Mouse (Mus musculus) heart, postnatal 14 days (tissue): ENCODE results near the gene Fbln5. TPM values are rescaled to one million over a fixed set of nuclear protein-coding genes. Genes with fewer than 3 reads are reported as not detected.
A peak's percentile ranks its signal among the peaks of the same experiment; 100 is the strongest.

Experiments used
- DNase-seq, 2 experiments: peaks; one replicate each; pipeline ENCODE4 v3.0.0; 2021 to 2022
- intact Hi-C: fragments of 180-260 bp; cut with DNase I; formaldehyde crosslinking; loops from one replicate; pipeline ENCODE4 v1.15.1; 2025
- long read RNA-seq, 2 experiments: library from polyadenylated mRNA; stranded (forward); transcript quantifications; one replicate each; pipeline ENCODE4 v2.0.0; 2021
- total RNA-seq, 2 experiments: library from RNA; stranded (reverse); gene quantifications; 2 replicates each; pipeline ENCODE4 v1.2.3; 2021

Fbln5 gene
- total RNA-seq: 10 to 100 TPM; 31.6 to 38.1 TPM
- long read RNA-seq, experiment 1, full-length matches to known transcripts: 60 of 64 reads
- long read RNA-seq, experiment 1, partial matches to known transcripts: 2 of 64 reads
- long read RNA-seq, experiment 1, other reads (novel, unspliced or antisense): 2 of 64 reads
- long read RNA-seq, experiment 2, full-length matches to known transcripts: 69 of 78 reads
- long read RNA-seq, experiment 2, partial matches to known transcripts: 3 of 78 reads
- long read RNA-seq, experiment 2, other reads (novel, unspliced or antisense): 6 of 78 reads

DNA sequence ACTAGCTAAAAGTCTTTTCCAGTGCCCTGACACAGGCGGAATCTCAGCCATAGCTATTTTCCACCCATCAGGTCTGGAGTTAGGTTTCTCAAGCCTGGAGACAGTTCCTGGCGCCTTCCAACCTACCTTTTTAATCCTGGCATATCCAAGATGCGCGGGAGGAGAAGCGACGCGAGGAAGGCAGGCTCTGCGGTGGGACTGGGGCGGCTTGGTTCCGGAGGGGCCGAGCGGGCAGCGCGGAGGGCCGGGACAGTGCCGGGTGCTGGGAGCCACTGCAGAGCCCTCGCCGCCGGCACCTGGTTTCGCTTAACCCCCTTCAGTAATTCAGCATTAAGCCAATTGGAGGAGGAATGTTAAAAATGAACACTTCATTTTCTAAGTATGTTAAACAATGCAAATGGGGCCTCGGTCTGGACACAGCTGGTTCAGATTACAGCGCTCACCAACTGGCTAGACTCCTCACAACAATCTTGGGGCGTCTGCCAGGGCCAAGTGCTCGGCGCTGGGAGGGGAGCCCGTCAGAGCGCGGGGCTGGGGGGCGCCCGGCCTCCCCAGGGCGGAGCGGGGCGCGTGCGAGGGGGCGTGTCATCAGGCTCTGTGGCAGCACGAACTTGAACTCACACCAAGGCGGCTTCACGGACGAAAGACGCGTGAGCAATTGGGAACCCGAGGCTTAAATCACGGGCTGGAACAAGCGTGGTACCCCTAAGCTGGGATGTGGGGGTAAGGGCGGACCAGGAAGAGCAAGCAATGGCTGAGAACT, at the start of gene Fbln5:
Gene Fbln5 (minus strand): TSS at position 448 of the 763 bp plus-strand sequence.
- intact Hi-C loops: no loop called here
- DNase-seq: peak; percentile 75 to 76

DNA sequence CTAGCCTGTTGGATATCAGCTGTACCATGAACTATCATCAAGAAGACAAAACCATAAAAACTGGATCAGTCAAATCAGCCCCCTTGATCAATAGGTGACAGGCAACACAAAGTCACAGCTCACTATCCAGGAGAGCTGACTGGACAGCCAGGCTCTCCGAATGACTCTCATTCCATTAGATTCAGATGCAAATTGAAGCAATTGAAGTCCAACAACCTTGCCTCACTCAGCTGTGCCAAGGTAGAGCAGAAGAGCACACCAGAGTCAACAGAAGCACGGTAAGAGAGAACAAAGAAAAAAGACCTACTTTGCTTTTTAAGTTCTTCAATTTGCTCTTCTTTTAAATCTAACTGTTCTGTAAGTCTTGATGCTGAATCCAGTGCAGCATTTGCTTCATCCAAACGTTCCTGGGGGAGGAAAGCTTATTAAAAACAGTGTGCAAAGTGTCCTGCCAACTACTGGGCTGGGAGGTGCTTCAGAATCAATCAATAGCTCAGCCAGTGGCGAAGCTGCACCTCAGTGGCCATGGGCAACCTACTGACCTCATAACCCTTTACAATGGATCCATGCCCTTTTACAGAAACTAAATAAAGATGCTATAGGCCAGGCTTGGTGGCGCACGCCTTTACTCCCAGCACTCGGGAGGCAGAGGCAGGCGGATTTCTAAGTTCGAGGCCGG, 43.6 kb upstream of the Fbln5 start:
- intact Hi-C loops: no loop called here
- DNase-seq: no peak

DNA sequence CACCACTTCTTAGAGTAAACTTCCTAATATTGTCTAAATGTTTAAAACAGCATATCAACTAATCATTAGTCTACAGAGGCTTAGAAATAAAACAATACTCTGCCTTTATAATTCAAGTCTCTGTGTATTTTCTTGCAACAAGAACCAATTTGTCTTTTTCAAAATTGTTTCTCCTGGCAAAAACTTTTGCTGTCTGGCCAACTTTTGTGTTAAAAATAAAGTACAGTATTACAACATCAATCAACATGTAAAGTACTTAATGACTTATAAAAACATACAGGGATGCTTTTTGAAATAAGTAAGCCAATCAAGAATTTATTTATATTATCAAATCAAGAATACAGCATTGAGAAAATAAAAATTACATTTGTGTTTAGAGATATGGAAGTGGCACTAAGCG, 41.4 kb upstream of the Fbln5 start:
- intact Hi-C loops: no loop called here
- no peak for DNase-seq

DNA sequence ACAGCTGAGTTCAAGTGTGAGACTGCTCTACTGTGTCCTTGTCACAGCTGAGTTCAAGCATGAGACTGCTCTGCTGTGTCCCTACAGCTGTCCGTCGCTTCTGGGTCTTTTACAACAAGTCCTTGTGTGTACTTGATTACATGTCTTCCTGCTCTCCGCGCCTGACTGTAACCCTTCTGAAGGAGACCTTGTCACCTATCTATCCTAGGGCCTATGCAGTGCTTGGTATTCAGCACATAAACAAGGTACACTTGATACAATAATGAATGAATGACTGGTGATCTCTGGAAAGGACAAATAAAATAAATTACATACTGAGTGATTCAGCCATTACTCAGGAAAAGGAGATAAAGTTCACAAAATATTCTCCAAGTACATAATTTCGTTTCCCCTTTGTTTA, 39.2 kb upstream of the Fbln5 start:
- no peak for DNase-seq
- intact Hi-C loops: no loop called here

DNA sequence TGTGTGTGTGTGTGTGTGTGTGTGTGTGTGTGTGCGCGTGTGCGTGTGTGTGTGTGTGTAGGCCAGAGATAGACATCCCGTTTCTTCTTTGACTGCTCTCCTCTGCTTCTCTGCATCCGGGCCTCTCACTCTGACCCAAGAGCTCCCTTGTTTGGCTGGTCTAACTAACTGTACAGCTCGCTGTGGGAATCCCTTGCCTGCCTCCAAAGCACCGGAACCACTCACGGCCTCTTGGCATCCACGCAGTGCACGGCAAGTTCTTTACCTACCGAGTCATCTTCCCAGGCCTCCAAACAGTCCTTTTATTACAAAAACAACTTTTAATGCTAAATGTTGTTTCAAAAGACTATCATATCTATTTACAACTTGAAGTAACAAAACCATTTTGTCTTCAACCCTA, 35.5 kb upstream of the Fbln5 start:
- intact Hi-C loops: no loop called here
- no peak for DNase-seq

DNA sequence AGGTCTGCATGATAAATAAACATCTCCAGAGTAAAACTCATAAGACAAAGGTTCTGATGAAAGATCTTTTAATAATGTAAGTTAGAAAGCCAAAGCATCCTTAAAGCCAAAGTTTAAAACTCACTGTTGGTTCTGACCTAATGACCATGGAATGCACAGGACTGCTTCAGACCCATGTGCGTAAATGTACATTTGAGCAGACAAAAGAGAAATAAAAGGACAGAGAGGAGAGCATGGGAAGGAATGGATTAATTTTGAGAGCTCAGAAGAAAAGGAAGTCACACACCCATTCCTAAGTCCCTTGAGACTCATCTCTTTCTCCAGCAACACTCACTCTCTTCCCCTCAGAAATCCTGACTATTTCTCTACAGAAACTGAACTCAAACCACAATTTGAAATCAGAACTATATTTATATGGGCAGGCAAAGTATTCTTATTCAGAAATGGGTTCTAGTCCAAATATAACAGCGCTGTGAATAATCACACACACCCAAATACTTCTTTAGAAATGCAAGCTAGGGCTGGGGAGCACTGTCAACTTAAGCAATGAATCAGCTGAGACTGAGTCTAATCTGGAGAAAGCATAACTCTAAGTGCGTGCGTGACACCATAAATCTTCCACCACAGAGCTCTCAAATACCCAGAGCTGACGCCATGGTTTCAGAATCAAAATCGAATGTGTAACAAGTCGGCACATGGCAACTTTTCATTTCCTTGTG, 33.1 kb upstream of the Fbln5 start:
- DNase-seq: no peak
- intact Hi-C loops: no loop called here

DNA sequence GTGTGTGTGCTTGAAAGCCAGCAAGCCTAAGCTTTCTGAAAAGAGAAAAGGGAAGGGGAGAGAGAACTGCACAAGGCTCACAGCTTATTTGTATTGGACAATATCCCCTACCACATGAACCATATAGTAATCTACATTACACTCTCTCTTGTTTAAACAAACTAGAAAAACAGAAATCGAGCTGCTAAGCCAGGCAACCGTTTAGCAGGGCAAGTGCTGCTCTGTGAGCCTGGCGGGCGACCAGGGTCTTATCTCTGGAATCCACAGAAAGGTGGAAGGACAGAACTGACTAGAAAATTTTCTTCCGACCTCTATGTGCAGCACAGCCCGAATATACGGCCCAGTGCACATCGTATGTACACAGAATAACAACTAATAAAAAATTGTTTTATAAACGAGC, 32.5 kb upstream of the Fbln5 start:
- DNase-seq: peak in 1 of 2 experiments; percentile 28

DNA sequence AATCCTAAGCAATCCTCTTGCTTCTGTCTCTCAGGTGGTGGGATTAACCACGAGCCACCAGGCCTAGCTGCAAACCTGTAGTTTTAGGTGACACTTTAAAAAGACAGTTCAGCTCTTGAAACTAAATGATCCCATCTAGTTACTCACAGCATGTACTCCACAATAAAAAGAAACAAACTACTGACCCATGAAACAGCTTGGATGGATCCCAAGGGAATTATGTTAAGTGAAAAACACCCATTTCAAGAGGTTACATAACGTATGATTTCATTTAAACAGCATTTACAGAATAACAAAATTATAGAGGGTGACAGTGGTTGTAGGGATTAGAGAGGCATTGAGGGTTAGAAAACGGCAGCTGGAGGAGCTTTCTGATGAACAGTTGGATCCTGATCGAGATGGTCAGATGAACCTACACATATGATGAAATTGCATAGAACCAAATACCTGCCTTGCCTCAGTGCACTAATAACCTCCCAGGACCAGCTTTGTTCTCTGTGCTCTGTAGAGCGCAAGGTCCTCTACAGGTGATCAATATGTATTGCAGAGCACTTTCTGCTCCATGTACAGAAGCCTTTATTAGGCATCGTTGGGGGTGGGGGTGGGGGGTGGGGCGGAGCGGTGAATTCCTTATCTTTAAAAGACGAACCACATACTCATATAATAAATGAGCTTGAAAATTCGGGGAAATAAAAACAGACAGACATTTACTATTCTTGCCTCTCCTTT, 17.9 kb upstream of the Fbln5 start:
- no peak for DNase-seq
- intact Hi-C loops: no loop called here

More for the DNA sequence above, 32.5 kb upstream of the Fbln5 start:
- intact Hi-C loops: no loop called here

DNA sequence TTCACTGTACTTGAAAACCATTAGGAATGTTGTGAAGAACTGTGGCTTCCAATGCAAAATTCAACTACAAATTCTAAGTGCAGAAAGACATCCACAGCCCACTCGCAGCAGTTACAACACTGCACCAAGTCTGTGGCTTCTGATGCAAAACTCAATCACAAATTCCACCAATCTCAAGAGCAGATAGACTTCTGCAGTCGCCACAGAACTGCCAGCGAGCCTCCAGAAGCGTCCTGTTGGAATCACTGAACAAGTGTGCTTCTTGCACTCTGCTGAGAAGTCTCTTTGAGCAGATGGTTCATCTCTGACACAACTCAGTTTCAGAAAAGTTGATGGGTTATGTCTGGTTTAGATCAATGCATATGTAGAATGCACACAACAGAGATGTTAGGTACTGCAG, 15.9 kb upstream of the Fbln5 start:
- intact Hi-C loops: no loop called here
- no peak for DNase-seq

DNA sequence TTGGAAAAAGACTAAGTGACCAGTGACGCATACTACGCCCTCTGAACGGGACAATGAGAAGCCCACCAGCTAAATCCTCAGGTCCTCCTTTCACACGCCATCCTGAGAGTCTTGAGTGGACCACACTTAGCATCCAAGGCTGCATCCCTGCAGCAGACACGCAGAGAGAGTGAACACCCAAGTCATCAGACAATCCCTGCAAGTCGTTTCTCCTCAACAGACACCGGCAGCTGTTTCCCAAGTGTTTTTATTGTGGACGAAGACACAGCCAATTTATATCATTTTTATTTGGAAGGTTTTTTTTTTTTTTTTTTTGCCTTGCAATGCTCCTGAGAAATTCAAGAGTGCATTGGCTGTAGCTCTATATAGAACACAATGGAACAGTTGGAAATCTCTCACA, 14.9 kb upstream of the Fbln5 start:
- intact Hi-C loops: no loop called here
- no peak for DNase-seq

DNA sequence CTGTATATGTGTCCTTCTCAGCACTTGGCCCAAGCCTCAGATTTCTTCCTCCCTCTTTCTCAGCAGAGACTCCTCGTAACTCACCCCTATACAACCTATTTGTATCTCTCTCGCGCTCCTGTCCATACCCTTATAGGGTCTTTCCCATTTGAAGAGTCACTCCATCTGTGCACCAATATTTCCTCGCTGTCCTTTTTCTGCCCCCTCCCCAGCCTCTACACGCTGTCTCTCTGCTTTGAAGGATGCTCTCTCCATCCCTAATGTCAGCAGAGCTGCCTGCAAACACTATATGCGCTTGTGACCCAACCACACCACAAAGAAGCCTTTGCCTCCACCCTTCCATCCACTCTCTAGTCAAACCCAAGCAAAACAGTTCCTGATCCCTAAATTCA, 14.3 kb upstream of the Fbln5 start:
- intact Hi-C loops: no loop called here
- no peak for DNase-seq

DNA sequence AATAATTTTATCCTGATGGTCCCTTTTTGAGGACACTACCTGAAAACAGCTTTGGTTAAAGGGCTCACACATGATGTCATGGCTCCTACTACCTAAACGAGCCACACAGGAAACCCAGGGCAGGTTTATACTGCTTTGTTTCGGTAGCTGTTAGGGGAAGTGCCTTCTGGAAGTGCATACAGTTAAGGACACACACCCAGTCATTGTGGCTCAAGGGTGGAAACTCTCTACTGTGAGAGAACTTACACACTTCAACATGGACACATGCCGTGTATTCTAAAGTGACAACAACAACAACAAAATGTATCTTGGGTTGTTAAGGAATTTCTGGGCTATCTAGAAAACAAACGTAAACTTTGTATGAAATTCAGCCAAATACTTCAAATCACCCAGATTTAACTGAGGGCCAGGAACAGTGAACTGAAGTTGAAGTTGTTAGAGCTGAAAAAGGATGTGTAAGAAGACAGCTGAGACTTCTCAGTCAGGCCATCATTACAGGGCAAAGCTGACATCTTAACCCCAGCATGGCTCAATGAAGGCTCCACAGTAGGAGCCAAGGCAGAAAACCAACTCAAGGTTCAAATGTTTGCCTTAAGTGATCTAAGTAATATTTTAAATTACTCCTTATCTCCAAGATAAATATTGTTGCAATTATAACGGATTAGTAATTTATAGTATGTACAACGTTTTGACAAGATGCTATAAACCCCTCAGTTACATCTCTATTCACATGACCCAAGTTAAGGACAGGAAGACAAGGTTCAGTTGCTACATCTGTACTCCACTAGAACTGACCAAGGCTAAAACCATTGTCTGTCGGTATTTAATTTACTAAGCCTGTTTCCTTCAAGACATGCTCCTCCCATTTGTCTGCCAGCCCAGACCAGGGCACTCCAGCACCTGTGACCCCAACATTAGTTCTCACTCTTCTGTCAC, 13.6 kb upstream of the Fbln5 start:
- intact Hi-C loops: no loop called here
- no peak for DNase-seq

DNA sequence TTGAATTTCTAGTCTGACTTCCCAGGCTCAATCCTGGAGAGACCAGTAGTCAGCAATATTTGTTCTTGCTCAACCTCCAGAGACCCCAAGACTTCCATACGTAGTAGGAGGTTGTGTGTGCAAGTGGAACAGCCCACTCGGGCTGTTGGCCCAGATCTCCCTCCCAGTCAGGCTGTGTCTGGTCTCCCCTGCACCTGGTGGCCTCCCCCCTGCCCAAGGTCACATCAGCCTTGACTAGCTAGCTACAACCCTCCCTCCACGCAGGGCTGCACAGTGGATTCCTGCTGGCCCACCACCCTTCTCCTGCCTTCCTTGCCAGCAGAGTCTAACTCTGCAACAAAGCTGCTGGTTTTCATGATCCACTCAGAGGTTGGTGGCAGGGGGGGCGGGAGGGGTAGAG, 12.4 kb upstream of the Fbln5 start:
- DNase-seq: no peak
- intact Hi-C loops: no loop called here

DNA sequence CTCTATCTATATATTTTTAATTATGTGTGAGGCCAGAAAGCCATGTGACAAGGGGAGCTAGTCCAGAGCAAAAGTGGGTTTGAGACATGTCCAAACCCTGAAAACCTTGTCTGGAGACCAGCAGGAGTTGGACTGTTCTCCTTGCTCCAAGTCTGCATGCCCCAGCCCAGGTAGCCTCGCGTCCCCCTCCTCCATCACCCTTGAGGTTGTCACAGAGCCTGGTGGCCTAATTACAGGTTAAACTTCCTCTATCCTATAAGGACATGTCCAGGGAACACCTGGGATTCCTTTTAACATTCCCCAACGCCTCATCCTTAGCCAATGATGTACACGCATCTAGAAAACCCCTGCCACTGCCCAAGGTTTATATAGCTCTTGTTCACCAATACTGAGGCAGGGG, 4.3 kb upstream of the Fbln5 start:
- no peak for DNase-seq
- intact Hi-C loops: no loop called here

DNA sequence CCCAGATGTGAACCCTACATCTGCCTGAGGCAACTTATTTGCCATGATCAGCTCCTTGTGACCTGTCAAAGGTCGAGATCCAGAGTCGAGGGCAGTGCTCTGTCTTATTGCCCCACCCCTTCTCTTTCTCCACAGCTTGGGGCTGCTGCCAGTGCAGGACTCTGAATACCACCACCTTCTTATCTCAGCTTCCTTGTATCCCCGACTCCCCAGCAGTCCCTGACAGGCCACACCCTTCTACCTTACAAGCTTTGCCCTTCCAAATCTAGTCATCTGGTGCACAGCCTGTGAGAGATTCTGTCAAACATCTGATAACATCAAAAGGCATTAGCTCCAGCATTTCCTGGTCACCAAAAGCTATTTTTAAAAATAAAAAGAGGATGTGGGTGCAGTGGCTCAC, 2.7 kb upstream of the Fbln5 start:
- no peak for DNase-seq
- intact Hi-C loops: no loop called here

DNA sequence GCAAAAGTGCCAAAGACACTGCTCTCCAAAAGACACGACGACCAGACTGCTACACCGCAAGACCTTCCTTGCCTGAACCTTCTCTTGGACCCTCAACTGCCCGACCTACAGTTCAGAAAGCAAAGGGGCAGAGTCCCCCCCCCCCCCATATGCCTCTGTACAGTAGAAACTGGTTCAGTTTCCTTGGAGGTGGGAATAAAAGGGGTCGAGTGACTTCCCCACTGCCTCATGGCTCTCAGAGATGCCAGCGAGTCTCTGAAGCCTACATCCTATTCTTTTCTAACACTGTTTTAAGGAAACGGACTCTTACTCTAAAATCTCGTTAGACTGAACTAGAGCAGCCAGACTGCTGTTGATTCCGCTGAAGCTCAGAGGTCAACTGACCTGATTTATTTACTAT, 715 bp upstream of the Fbln5 start:
- DNase-seq: no peak
- intact Hi-C loops: no loop called here

DNA sequence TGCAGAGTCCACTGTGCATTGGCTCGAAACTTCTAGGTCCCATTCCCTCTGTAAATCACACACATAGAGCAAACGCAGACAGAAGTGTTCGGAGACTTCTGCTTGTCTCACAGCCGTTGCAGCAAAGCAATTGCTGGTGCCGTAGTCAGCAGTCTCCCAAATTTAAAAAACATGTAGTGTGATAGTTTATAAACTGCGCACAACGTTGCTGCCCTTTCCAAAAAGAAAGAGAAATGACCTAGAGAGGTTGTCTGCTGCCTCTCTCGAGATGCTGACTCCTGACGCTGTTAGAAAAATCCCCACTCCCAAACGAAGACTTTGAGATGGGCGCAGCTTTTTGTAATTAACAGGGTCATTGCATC, 628 bp downstream of the Fbln5 start:
- DNase-seq: no peak
- intact Hi-C loops: no loop called here

DNA sequence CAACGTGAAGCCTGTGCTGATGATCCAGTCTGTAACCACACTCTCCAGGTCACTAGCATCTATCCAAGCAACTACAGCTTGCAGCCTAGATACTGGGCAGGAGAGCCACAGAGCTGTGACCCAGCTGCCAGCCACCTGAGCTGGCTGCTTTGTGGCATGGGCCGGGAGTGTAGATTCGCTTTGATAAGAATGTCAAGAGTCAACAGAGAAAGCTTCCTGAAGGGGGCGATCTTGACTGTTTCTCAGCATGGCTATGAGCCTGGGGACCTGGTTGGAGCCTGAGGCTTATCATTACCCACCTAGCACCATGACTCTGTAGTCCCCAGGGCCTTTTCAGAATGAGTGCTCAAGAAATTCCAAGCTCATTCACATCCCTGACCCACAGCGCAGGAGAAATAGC, 2.0 kb downstream of the Fbln5 start:
- no peak for DNase-seq
- intact Hi-C loops: no loop called here

DNA sequence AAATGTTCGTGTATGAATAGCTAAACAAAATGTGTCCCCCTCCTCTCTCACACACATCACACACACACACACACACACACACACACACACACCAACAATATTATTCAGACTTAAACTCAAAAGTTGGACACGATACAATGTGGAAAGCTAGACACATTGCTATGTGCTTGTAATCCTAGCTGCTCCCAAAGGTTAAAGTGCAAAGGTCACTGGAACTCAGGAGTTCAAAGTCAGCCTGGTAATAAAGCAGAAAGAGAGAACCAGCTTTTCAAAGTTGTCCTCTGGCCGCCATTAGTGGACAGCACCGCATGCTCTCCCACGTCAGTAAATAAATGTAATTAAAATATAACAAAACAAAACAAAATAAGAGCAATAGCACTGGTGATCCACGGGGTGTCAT, 3.1 kb downstream of the Fbln5 start:
- no peak for DNase-seq
- intact Hi-C loops: no loop called here
